Mouse (Mus musculus) thymus, adult 2 months (tissue): Measurements from ENCODE around the gene Baz1b. TPM values are rescaled to one million over a fixed set of nuclear protein-coding genes. Genes with fewer than 3 reads are reported as not detected.
A peak's percentile ranks its signal among the peaks of the same experiment; 100 is the strongest.

Experiments used
- DNase-seq: peaks from one replicate; pipeline ENCODE4 v3.0.0; 2021
- H3K27ac ChIP-seq: fragments of 200-500 bp; 2 replicates; pipeline ENCODE4 v1.5.1; 2012; ENCODE audit warnings: low read length, control low read depth; ENCODE audit not compliant: control insufficient read depth, insufficient read depth
- H3K27me3 ChIP-seq: fragments of 200-500 bp; 2 replicates; pipeline ENCODE4 v1.6.1; 2012; ENCODE audit warnings: mild to moderate bottlenecking, low read length, moderate library complexity, mixed read lengths; ENCODE audit not compliant: control insufficient read depth, insufficient read depth
- H3K36me3 ChIP-seq: fragments of 200-500 bp; 2 replicates; pipeline ENCODE4 v1.6.1; 2012; ENCODE audit warnings: mild to moderate bottlenecking, low read length, moderate library complexity; ENCODE audit not compliant: control insufficient read depth, insufficient read depth
- H3K4me1 ChIP-seq: fragments of 200-500 bp; replicated peaks from 2 replicates; pipeline ENCODE4 v1.6.1; 2012; ENCODE audit warnings: low read length; ENCODE audit not compliant: control insufficient read depth, insufficient read depth
- H3K4me3 ChIP-seq: fragments of 200-500 bp; 2 replicates; pipeline ENCODE4 v1.5.1; 2012; ENCODE audit warnings: mild to moderate bottlenecking, low read length, control low read depth, moderate library complexity; ENCODE audit not compliant: control insufficient read depth, insufficient read depth
- CTCF ChIP-seq: fragments of 200-500 bp; IDR thresholded peaks from 2 replicates; pipeline ENCODE4 v1.5.1; 2012; ENCODE audit warnings: mild to moderate bottlenecking, control low read depth, low read length, moderate library complexity, borderline replicate concordance; ENCODE audit not compliant: control insufficient read depth, poor library complexity, insufficient read depth; ENCODE audit errors: extremely low read depth
- POLR2A ChIP-seq: fragments of 200-500 bp; IDR thresholded peaks from 2 replicates; pipeline ENCODE4 v1.6.1; 2012; ENCODE audit warnings: mild to moderate bottlenecking, low read length, control low read depth, moderate library complexity; ENCODE audit not compliant: control insufficient read depth, poor library complexity, insufficient read depth; ENCODE audit errors: extremely low read depth
- WGBS: fragments of 180-500 bp; shearing (Covaris S2); methylation state at CpG from one replicate; pipeline ENCODE4 v1.1.7; 2018; 5-methylcytosine and 5-hydroxymethylcytosine counted together
- polyA plus RNA-seq: library from polyadenylated mRNA; depleted of rRNA; stranded (reverse); fragments of >200 nt; gene quantifications from 2 replicates; pipeline ENCODE4 v1.2.3, GENCODE M21; 2012

Gene Baz1b
- polyA plus RNA-seq, 1 experiment: 56.1 TPM

GRCm38 (mm10) chr5:135258280-135259150 lies 71.5 kb downstream of the Baz1b start:
- TF ChIP-seq CTCF: no peak
- TF ChIP-seq POLR2A: no peak
- H3K27ac ChIP-seq: no peak overlapping the region
- no peaks in the 10 kb centered on the region for H3K36me3 ChIP-seq
- DNase-seq: no peak
- 91% methylated on average over 30 of the region's 30 CpGs for WGBS
- no peaks in the 10 kb centered on the region; the same call in 1 of the 2 replicates for H3K4me1 ChIP-seq
- no peak overlapping the region for H3K4me3 ChIP-seq
- no peaks in the 10 kb centered on the region for H3K27me3 ChIP-seq

- H3K4me3 ChIP-seq: peak overlapping the region; percentile 25
- WGBS: 14% methylated on average over 17 of the region's 17 CpGs
Observed at GRCm38 (mm10) chr5:135263866-135264503, 76.9 kb downstream of the Baz1b start.

GRCm38 (mm10) chr5:135264548-135264947 lies 77.5 kb downstream of the Baz1b start:
- DNase-seq: peak; percentile 30
- H3K27ac ChIP-seq: peak overlapping the region; percentile 25; the same call in 1 of the 2 replicates
- peak overlapping the region; percentile 25 for H3K4me3 ChIP-seq
- H3K4me1 ChIP-seq: peaks cover 16% of the 10 kb centered on the region
- H3K36me3 ChIP-seq: no peaks in the 10 kb centered on the region
- H3K27me3 ChIP-seq: no peaks in the 10 kb centered on the region
- no peak for TF ChIP-seq CTCF
- no peak for TF ChIP-seq POLR2A
- WGBS: 7% methylated on average over 9 of the region's 9 CpGs

More at GRCm38 (mm10) chr5:135263866-135264503, 76.9 kb downstream of the Baz1b start:
- DNase-seq: peak; percentile 37
- Histone ChIP-seq H3K4me1 (peaks cover 16% of the 10 kb centered on the region), H3K36me3 (no peaks in the 10 kb centered on the region), H3K27ac (peak overlapping the region; percentile 25; the same call in 1 of the 2 replicates), H3K27me3 (no peaks in the 10 kb centered on the region)
- peak; percentile 22; the same call in 1 of the 2 replicates for TF ChIP-seq CTCF
- 0 out of 2 replicates have a peak, but pooled peaks have one; percentile 29 for TF ChIP-seq POLR2A

- H3K4me1 ChIP-seq: peaks cover 8% of the 10 kb centered on the region
- H3K4me3 ChIP-seq: no peak overlapping the region
- 83% methylated on average over 8 of the region's 8 CpGs for WGBS
- H3K36me3 ChIP-seq: no peaks in the 10 kb centered on the region
- H3K27me3 ChIP-seq: no peaks in the 10 kb centered on the region
- no peak overlapping the region for H3K27ac ChIP-seq
- DNase-seq: no peak
- TF ChIP-seq POLR2A (no peak), CTCF (no peak)
Observed at GRCm38 (mm10) chr5:135269451-135269850, 82.4 kb downstream of the Baz1b start.

- WGBS: 84% methylated on average over 4 of the region's 4 CpGs
- TF ChIP-seq POLR2A (no peak), CTCF (no peak)
Observed at GRCm38 (mm10) chr5:135270361-135270760, 83.3 kb downstream of the Baz1b start.

GRCm38 (mm10) chr5:135271563-135272165 lies 84.6 kb downstream of the Baz1b start:
- WGBS: 91% methylated on average over 12 of the region's 12 CpGs
- TF ChIP-seq CTCF: no peak
- H3K27me3 ChIP-seq: no peaks in the 10 kb centered on the region
- H3K4me1 ChIP-seq: no peaks in the 10 kb centered on the region
- H3K36me3 ChIP-seq: no peaks in the 10 kb centered on the region
- no peak for DNase-seq
- H3K27ac ChIP-seq: no peak overlapping the region
- H3K4me3 ChIP-seq: no peak overlapping the region

More at GRCm38 (mm10) chr5:135270361-135270760, 83.3 kb downstream of the Baz1b start:
- no peak for DNase-seq
- H3K27me3 ChIP-seq: no peaks in the 10 kb centered on the region
- H3K36me3 ChIP-seq: no peaks in the 10 kb centered on the region
- no peak overlapping the region for H3K27ac ChIP-seq
- no peak overlapping the region for H3K4me3 ChIP-seq
- no peaks in the 10 kb centered on the region for H3K4me1 ChIP-seq
